Mouse (Mus musculus): ENCODE results near the gene Flt4. TPM values are rescaled to one million over a fixed set of nuclear protein-coding genes. Genes with fewer than 3 reads are reported as not detected.

The Flt4 gene
- polyA plus RNA-seq, 1 experiment from 2014 or later, result 2.0 TPM

- H3K27me3 ChIP-seq, result peaks cover 7% of the 10 kb centered on the region
- H3K4me1 ChIP-seq (replicated peaks), result no peaks in the 10 kb centered on the region
- H3K4me3 ChIP-seq, result no peak overlapping the region
- H3K9ac ChIP-seq, result no peak overlapping the region
- H3K9me3 ChIP-seq, result no peaks in the 10 kb centered on the region
- no peak overlapping the region for H3K4me2 ChIP-seq
- no peak overlapping the region for H3K27ac ChIP-seq (replicated peaks)
- ATAC-seq (ENCODE audit: low FRiP score, low read depth), result no peak
- H3K36me3 ChIP-seq, result no peaks in the 10 kb centered on the region
- WGBS, result 78% methylated on average over 8 of the region's 8 CpGs
These were observed 9.4 kb downstream of the Flt4 start for GRCm38 (mm10) chr11:49618476-49618875.

GRCm38 (mm10) chr11:49621953-49622352 lies 12.9 kb downstream of the Flt4 start:
- Histone ChIP-seq H3K9ac (no peak overlapping the region), H3K4me3 (no peak overlapping the region), H3K36me3 (no peaks in the 10 kb centered on the region), H3K9me3 (no peaks in the 10 kb centered on the region), H3K27me3 (no peaks in the 10 kb centered on the region), H3K4me2 (no peak overlapping the region), H3K4me1 (replicated peaks) (no peaks in the 10 kb centered on the region), H3K27ac (replicated peaks) (no peak overlapping the region)
- 72% methylated on average over 5 of the region's 5 CpGs for WGBS
- ATAC-seq (ENCODE audit: low FRiP score, low read depth), result no peak

GRCm38 (mm10) chr11:49624156-49624555 lies 15.1 kb downstream of the Flt4 start:
- Histone ChIP-seq H3K4me2 (no peak overlapping the region), H3K9me3 (no peaks in the 10 kb centered on the region), H3K4me3 (no peak overlapping the region), H3K27ac (replicated peaks) (no peak overlapping the region), H3K36me3 (no peaks in the 10 kb centered on the region), H3K27me3 (no peaks in the 10 kb centered on the region), H3K9ac (no peak overlapping the region), H3K4me1 (replicated peaks) (no peaks in the 10 kb centered on the region)
- 89% methylated on average over 3 of the region's 3 CpGs for WGBS
- ATAC-seq (ENCODE audit: low FRiP score, low read depth), result no peak

GRCm38 (mm10) chr11:49625863-49626262 lies 16.8 kb downstream of the Flt4 start:
- 64% methylated on average over 15 of the region's 15 CpGs for WGBS
- H3K9ac ChIP-seq, result no peak overlapping the region

GRCm38 (mm10) chr11:49626748-49627147 lies 17.7 kb downstream of the Flt4 start:
- Histone ChIP-seq H3K36me3 (no peaks in the 10 kb centered on the region), H3K4me1 (replicated peaks) (no peaks in the 10 kb centered on the region), H3K27ac (replicated peaks) (no peak overlapping the region), H3K4me3 (no peak overlapping the region), H3K4me2 (no peak overlapping the region), H3K9ac (no peak overlapping the region), H3K27me3 (no peaks in the 10 kb centered on the region; the same call in 1 of the 2 replicates), H3K9me3 (no peaks in the 10 kb centered on the region)
- no peak for ATAC-seq (ENCODE audit: low FRiP score, low read depth)
- WGBS, result 71% methylated on average over 8 of the region's 8 CpGs

More at GRCm38 (mm10) chr11:49625863-49626262, 16.8 kb downstream of the Flt4 start:
- Histone ChIP-seq H3K9me3 (no peaks in the 10 kb centered on the region), H3K27me3 (no peaks in the 10 kb centered on the region), H3K4me1 (replicated peaks) (no peaks in the 10 kb centered on the region), H3K4me3 (no peak overlapping the region), H3K27ac (replicated peaks) (no peak overlapping the region), H3K36me3 (no peaks in the 10 kb centered on the region), H3K4me2 (no peak overlapping the region)
- no peak for ATAC-seq (ENCODE audit: low FRiP score, low read depth)

GRCm38 (mm10) chr11:49631154-49631553 lies 22.1 kb downstream of the Flt4 start:
- peaks cover 38% of the 10 kb centered on the region for H3K27me3 ChIP-seq
- no peak overlapping the region for H3K27ac ChIP-seq (replicated peaks)
- H3K4me1 ChIP-seq (replicated peaks), result peaks cover 11% of the 10 kb centered on the region
- H3K36me3 ChIP-seq, result no peaks in the 10 kb centered on the region
- H3K9me3 ChIP-seq, result no peaks in the 10 kb centered on the region
- 31% methylated on average over 3 of the region's 3 CpGs for WGBS
- H3K4me3 ChIP-seq, result no peak overlapping the region
- H3K4me2 ChIP-seq, result no peak overlapping the region
- ATAC-seq (ENCODE audit: low FRiP score, low read depth), result no peak
- H3K9ac ChIP-seq, result no peak overlapping the region

GRCm38 (mm10) chr11:49632256-49632655 lies 23.2 kb downstream of the Flt4 start:
- Histone ChIP-seq H3K27me3 (peaks cover 41% of the 10 kb centered on the region), H3K4me1 (replicated peaks) (peaks cover 11% of the 10 kb centered on the region), H3K36me3 (no peaks in the 10 kb centered on the region)

GRCm38 (mm10) chr11:49634101-49634500 lies 25.0 kb downstream of the Flt4 start:
- peaks cover 11% of the 10 kb centered on the region for H3K4me1 ChIP-seq (replicated peaks)
- peak; percentile 7; the same call in 1 of the 2 replicates for ATAC-seq (ENCODE audit: low FRiP score, low read depth)
- WGBS, result 7% methylated on average over 22 of the region's 22 CpGs
- no peaks in the 10 kb centered on the region for H3K9me3 ChIP-seq
- peak overlapping the region; percentile 63 for H3K4me2 ChIP-seq
- H3K27me3 ChIP-seq, result peaks cover 46% of the 10 kb centered on the region
- H3K4me3 ChIP-seq, result peak overlapping the region; percentile 32
- H3K36me3 ChIP-seq, result no peaks in the 10 kb centered on the region
- no peak overlapping the region for H3K27ac ChIP-seq (replicated peaks)
- H3K9ac ChIP-seq, result no peak overlapping the region

More at GRCm38 (mm10) chr11:49632256-49632655, 23.2 kb downstream of the Flt4 start:
- Histone ChIP-seq H3K9ac (no peak overlapping the region), H3K9me3 (no peaks in the 10 kb centered on the region), H3K27ac (replicated peaks) (no peak overlapping the region), H3K4me2 (no peak overlapping the region), H3K4me3 (no peak overlapping the region)
- 89% methylated on average over 2 of the region's 2 CpGs for WGBS
- no peak for ATAC-seq (ENCODE audit: low FRiP score, low read depth)

GRCm38 (mm10) chr11:49635671-49636070 lies 26.6 kb downstream of the Flt4 start:
- H3K4me1 ChIP-seq (replicated peaks), result peaks cover 11% of the 10 kb centered on the region
- H3K27me3 ChIP-seq, result peaks cover 46% of the 10 kb centered on the region
- H3K27ac ChIP-seq (replicated peaks), result no peak overlapping the region
- 77% methylated on average over 6 of the region's 6 CpGs for WGBS
- ATAC-seq (ENCODE audit: low FRiP score, low read depth), result no peak
- no peaks in the 10 kb centered on the region for H3K9me3 ChIP-seq
- no peak overlapping the region for H3K4me3 ChIP-seq
- H3K9ac ChIP-seq, result no peak overlapping the region
- no peak overlapping the region for H3K4me2 ChIP-seq
- H3K36me3 ChIP-seq, result no peaks in the 10 kb centered on the region

- Histone ChIP-seq H3K36me3 (no peaks in the 10 kb centered on the region), H3K27me3 (peaks cover 46% of the 10 kb centered on the region), H3K4me2 (peak overlapping the region; percentile 31), H3K9me3 (no peaks in the 10 kb centered on the region), H3K9ac (no peak overlapping the region), H3K27ac (replicated peaks) (no peak overlapping the region), H3K4me1 (replicated peaks) (peaks cover 11% of the 10 kb centered on the region), H3K4me3 (no peak overlapping the region)
- no peak for ATAC-seq (ENCODE audit: low FRiP score, low read depth)
- WGBS, result 4% methylated on average over 11 of the region's 11 CpGs
These were observed 27.4 kb downstream of the Flt4 start for GRCm38 (mm10) chr11:49636449-49636848.

GRCm38 (mm10) chr11:49645677-49646076 lies 36.6 kb downstream of the Flt4 start:
- Histone ChIP-seq H3K9me3 (no peaks in the 10 kb centered on the region), H3K9ac (no peak overlapping the region), H3K4me3 (no peak overlapping the region), H3K4me1 (replicated peaks) (no peaks in the 10 kb centered on the region), H3K27ac (replicated peaks) (no peak overlapping the region), H3K4me2 (no peak overlapping the region), H3K27me3 (no peaks in the 10 kb centered on the region), H3K36me3 (no peaks in the 10 kb centered on the region)
- 0 out of 2 replicates have a peak, but pooled peaks have one; percentile 25 for ATAC-seq (ENCODE audit: low FRiP score, low read depth)
- 65% methylated on average over 8 of the region's 8 CpGs for WGBS

- Histone ChIP-seq H3K36me3 (no peaks in the 10 kb centered on the region), H3K9me3 (no peaks in the 10 kb centered on the region), H3K27ac (replicated peaks) (no peak overlapping the region), H3K27me3 (no peaks in the 10 kb centered on the region), H3K4me2 (no peak overlapping the region), H3K4me3 (no peak overlapping the region), H3K4me1 (replicated peaks) (no peaks in the 10 kb centered on the region; the same call in 1 of the 2 replicates), H3K9ac (no peak overlapping the region)
- WGBS, result 60% methylated on average over 18 of the region's 18 CpGs
- no peak for ATAC-seq (ENCODE audit: low FRiP score, low read depth)
These were observed 41.3 kb downstream of the Flt4 start for GRCm38 (mm10) chr11:49650113-49650993.

All from hindbrain, embryonic 15.5 days (tissue).